Mouse (Mus musculus): ENCODE data around the gene Cenpq.

Gene Cenpq

GRCm38 (mm10) chr17:40934420-40935231, at the start of gene Cenpq, which contains the start of gene Mut:
Gene Cenpq, minus strand, starts transcription at chr17:40935047.
Gene Mut, plus strand, starts transcription at chr17:40934685.
- DNase-seq, result peak; percentile 99

GRCm38 (mm10) chr17:40977914-40978313, 43.1 kb upstream of the Cenpq start:
- DNase-seq, result peak; percentile 34 to 48

GRCm38 (mm10) chr17:40948518-40948917, 13.7 kb upstream of the Cenpq start:
- DNase-seq, result no peak

GRCm38 (mm10) chr17:40933985-40934384, 862 bp downstream of the Cenpq start:
- no peak for DNase-seq

- no peak for DNase-seq
These were observed 19.3 kb downstream of the Cenpq start for GRCm38 (mm10) chr17:40915499-40915898.

- no peak for DNase-seq
These were observed 20.6 kb downstream of the Cenpq start, which contains the start of gene Glyatl3 for GRCm38 (mm10) chr17:40914250-40914649. Gene Glyatl3, minus strand, starts transcription at chr17:40914350.

- peak; percentile 68 to 70 for DNase-seq
These were observed 30.1 kb downstream of the Cenpq start for GRCm38 (mm10) chr17:40904721-40905154.

GRCm38 (mm10) chr17:40904056-40904597, 30.7 kb downstream of the Cenpq start:
- peak; percentile 31 to 40 for DNase-seq

GRCm38 (mm10) chr17:40903345-40903744, 31.5 kb downstream of the Cenpq start:
- no peak for DNase-seq

GRCm38 (mm10) chr17:40899783-40900363, 35.0 kb downstream of the Cenpq start:
- DNase-seq, result no peak

- peak in 1 of 2 experiments; percentile 40 for DNase-seq
These were observed 38.0 kb downstream of the Cenpq start for GRCm38 (mm10) chr17:40896863-40897262.

- DNase-seq, result no peak
These were observed 46.9 kb downstream of the Cenpq start for GRCm38 (mm10) chr17:40887849-40888536.

GRCm38 (mm10) chr17:40885155-40885554, 49.7 kb downstream of the Cenpq start:
- no peak for DNase-seq

- no peak for DNase-seq
These were observed 52.7 kb downstream of the Cenpq start for GRCm38 (mm10) chr17:40882172-40882571.

GRCm38 (mm10) chr17:40879924-40880691, 54.7 kb downstream of the Cenpq start, which contains the start of gene 9130008F23Rik:
Gene 9130008F23Rik, minus strand, starts transcription at chr17:40880559.
- DNase-seq, result peak; percentile 17 to 33

- DNase-seq, result no peak
These were observed 55.3 kb downstream of the Cenpq start for GRCm38 (mm10) chr17:40879528-40879923.

GRCm38 (mm10) chr17:40877741-40878140, 57.1 kb downstream of the Cenpq start:
- DNase-seq, result no peak

- no peak for DNase-seq
These were observed 59.3 kb downstream of the Cenpq start for GRCm38 (mm10) chr17:40875568-40875967.

GRCm38 (mm10) chr17:40874701-40875100, 60.1 kb downstream of the Cenpq start:
- no peak for DNase-seq

- no peak for DNase-seq
These were observed 61.2 kb downstream of the Cenpq start for GRCm38 (mm10) chr17:40873582-40874011.
